Mouse (Mus musculus) MEL (cell line): ENCODE results near the gene Nup88. TPM values are rescaled to one million over a fixed set of nuclear protein-coding genes. Genes with fewer than 3 reads are reported as not detected.

ENCODE experiments used
- DNase-seq: peaks from one replicate; pipeline ENCODE4 v3.0.0; 2011; ENCODE audit warnings: low read depth, low spot score
- H3K27ac ChIP-seq: 2 replicates; pipeline ENCODE4 v1.5.1; 2012; ENCODE audit warnings: low read depth, mild to moderate bottlenecking, control low read depth, low read length, moderate library complexity; ENCODE audit not compliant: control insufficient read depth
- H3K27me3 ChIP-seq, 2 experiments: fragments of 150-350 bp in 1 of 2; sonication (generic) in 1 of 2; 2 replicates each; pipeline ENCODE4 v1.6.1; 2012; ENCODE audit warnings: low read length in 2 of 2, mild to moderate bottlenecking in 2 of 2, improper control_type of control experiment in 1 of 2, moderate library complexity in 1 of 2; ENCODE audit not compliant: insufficient read depth in 2 of 2, control insufficient read depth in 1 of 2
- H3K36me3 ChIP-seq, 2 experiments: 2 replicates each; pipeline ENCODE4 v1.6.1; 2012 to 2014; ENCODE audit warnings: low read length in 2 of 2, improper control_type of control experiment in 1 of 2, inconsistent platforms in 1 of 2, mild to moderate bottlenecking in 1 of 2; ENCODE audit not compliant: insufficient read depth in 2 of 2, control insufficient read depth in 1 of 2
- H3K4me1 ChIP-seq, 2 experiments: fragments of 150-350 bp in 1 of 2; sonication (generic) in 1 of 2; 2 replicates each; pipeline ENCODE4 v1.6.1; 2012; ENCODE audit warnings: low read length in 2 of 2, improper control_type of control experiment in 1 of 2, mild to moderate bottlenecking in 1 of 2; ENCODE audit not compliant: insufficient read depth in 2 of 2, control insufficient read depth in 1 of 2
- H3K4me3 ChIP-seq, 2 experiments: fragments of 150-350 bp in 1 of 2; sonication (generic) in 1 of 2; 2 replicates each; pipeline ENCODE4 v1.5.1; 2012; ENCODE audit warnings: low read depth in 2 of 2, low read length in 2 of 2, mild to moderate bottlenecking in 2 of 2, moderate library complexity in 2 of 2, control low read depth in 1 of 2, improper control_type of control experiment in 1 of 2; ENCODE audit not compliant: control insufficient read depth in 1 of 2, insufficient read depth in 1 of 2
- H3K79me2 ChIP-seq: 2 replicates; pipeline ENCODE4 v1.6.1; 2012; ENCODE audit warnings: mild to moderate bottlenecking, low read length, moderate library complexity; ENCODE audit not compliant: control insufficient read depth, poor library complexity, insufficient read depth
- H3K9ac ChIP-seq: 2 replicates; pipeline ENCODE4 v1.6.1; 2012; ENCODE audit warnings: low read depth, mild to moderate bottlenecking, control low read depth, low read length, moderate library complexity; ENCODE audit not compliant: control insufficient read depth, poor library complexity, severe bottlenecking
- H3K9me3 ChIP-seq: fragments of 150-350 bp; sonication (generic); replicated peaks from 2 replicates; pipeline ENCODE4 v1.6.1; 2012; ENCODE audit warnings: mild to moderate bottlenecking, low read length, improper control_type of control experiment, moderate library complexity; ENCODE audit not compliant: insufficient read depth
- BHLHE40 ChIP-seq: IDR thresholded peaks from 2 replicates; pipeline ENCODE4 v1.6.1; 2012; ENCODE audit warnings: low read depth, mild to moderate bottlenecking, inconsistent platforms, low read length, improper control_type of control experiment, borderline replicate concordance
- CHD2 ChIP-seq: IDR thresholded peaks from 2 replicates; pipeline ENCODE4 v1.6.1; 2011; ENCODE audit warnings: low read length, improper control_type of control experiment
- CTCF ChIP-seq, 3 experiments: IDR thresholded peaks in 2 of 3; conservative IDR thresholded peaks in 1 of 3; 2 replicates each; pipeline ENCODE4 v1.5.1; 2011 to 2012; ENCODE audit warnings: low read length in 3 of 3, low read depth in 2 of 3, mild to moderate bottlenecking in 2 of 3, improper control_type of control experiment in 1 of 3, inconsistent platforms in 1 of 3, mixed read lengths in 1 of 3, moderate library complexity in 1 of 3; ENCODE audit not compliant: control insufficient read depth in 1 of 3, insufficient read depth in 1 of 3, poor library complexity in 1 of 3, severe bottlenecking in 1 of 3
- E2F4 ChIP-seq: IDR thresholded peaks from 2 replicates; pipeline ENCODE4 v1.6.1; 2011; ENCODE audit warnings: low read depth, low read length, improper control_type of control experiment, borderline replicate concordance
- ELF1 ChIP-seq: IDR thresholded peaks from 2 replicates; pipeline ENCODE4 v1.6.1; 2014; ENCODE audit warnings: low read depth, mild to moderate bottlenecking, inconsistent platforms, low read length, improper control_type of control experiment, moderate library complexity
- EP300 ChIP-seq, 2 experiments: IDR thresholded peaks; 2 replicates each; pipeline ENCODE4 v1.6.1; 2011; ENCODE audit warnings: improper control_type of control experiment in 2 of 2, low read length in 2 of 2, low read depth in 1 of 2, mild to moderate bottlenecking in 1 of 2
- ETS1 ChIP-seq: IDR thresholded peaks from 2 replicates; pipeline ENCODE4 v1.6.1; 2012; ENCODE audit warnings: low read depth, mild to moderate bottlenecking, inconsistent platforms, low read length, improper control_type of control experiment, moderate library complexity
- GABPA ChIP-seq: IDR thresholded peaks from 2 replicates; pipeline ENCODE4 v1.6.1; 2012; ENCODE audit warnings: low read depth, mild to moderate bottlenecking, inconsistent platforms, low read length, improper control_type of control experiment, moderate library complexity
- GATA1 ChIP-seq: IDR thresholded peaks from 2 replicates; pipeline ENCODE4 v1.6.1; 2011; ENCODE audit warnings: low read depth, low read length, improper control_type of control experiment
- HCFC1 ChIP-seq: IDR thresholded peaks from 2 replicates; pipeline ENCODE4 v1.6.1; 2012; ENCODE audit warnings: low read depth, mild to moderate bottlenecking, inconsistent platforms, low read length, improper control_type of control experiment, moderate library complexity
- JUND ChIP-seq: IDR thresholded peaks from 2 replicates; pipeline ENCODE4 v1.6.1; 2011; ENCODE audit warnings: low read depth, mild to moderate bottlenecking, improper control_type of control experiment, low read length
- KAT2A ChIP-seq: conservative IDR thresholded peaks from 2 replicates; pipeline ENCODE4 v1.6.1; 2012; ENCODE audit warnings: low read depth, low read length, improper control_type of control experiment, inconsistent platforms
- MAFK ChIP-seq: IDR thresholded peaks from 2 replicates; pipeline ENCODE4 v1.6.1; 2011; ENCODE audit warnings: low read depth, mild to moderate bottlenecking, low read length, improper control_type of control experiment, borderline replicate concordance
- MAX ChIP-seq: IDR thresholded peaks from 2 replicates; pipeline ENCODE4 v1.6.1; 2011; ENCODE audit warnings: low read length, improper control_type of control experiment
- MAZ ChIP-seq: IDR thresholded peaks from 2 replicates; pipeline ENCODE4 v1.6.1; 2012; ENCODE audit warnings: low read depth, mild to moderate bottlenecking, inconsistent platforms, low read length, improper control_type of control experiment
- MEF2A ChIP-seq: IDR thresholded peaks from 2 replicates; pipeline ENCODE4 v1.6.1; 2014; ENCODE audit warnings: low read depth, mild to moderate bottlenecking, inconsistent platforms, low read length, improper control_type of control experiment; ENCODE audit not compliant: poor library complexity, insufficient replicate concordance, severe bottlenecking; ENCODE audit errors: extremely low read depth
- MXI1 ChIP-seq: IDR thresholded peaks from 2 replicates; pipeline ENCODE4 v1.6.1; 2011; ENCODE audit warnings: mild to moderate bottlenecking, low read depth, low read length, improper control_type of control experiment
- MYB ChIP-seq: IDR thresholded peaks from 2 replicates; pipeline ENCODE4 v1.6.1; 2011; ENCODE audit warnings: mild to moderate bottlenecking, low read depth, low read length, improper control_type of control experiment
- MYC ChIP-seq: IDR thresholded peaks from 2 replicates; pipeline ENCODE4 v1.6.1; 2011; ENCODE audit warnings: low read depth, mild to moderate bottlenecking, low read length, improper control_type of control experiment, moderate library complexity
- NELFE ChIP-seq: IDR thresholded peaks from 2 replicates; pipeline ENCODE4 v1.6.1; 2011; ENCODE audit warnings: low read depth, low read length, improper control_type of control experiment
- NRF1 ChIP-seq: IDR thresholded peaks from 2 replicates; pipeline ENCODE4 v1.6.1; 2014; ENCODE audit warnings: low read depth, mild to moderate bottlenecking, inconsistent platforms, low read length, improper control_type of control experiment, moderate library complexity; ENCODE audit not compliant: poor library complexity, insufficient read depth, severe bottlenecking
- POLR2A ChIP-seq, 2 experiments: IDR thresholded peaks; 2 replicates each; pipeline ENCODE4 v1.6.1; 2011 to 2012; ENCODE audit warnings: low read length in 2 of 2, mild to moderate bottlenecking in 2 of 2, control low read depth in 1 of 2, improper control_type of control experiment in 1 of 2, low read depth in 1 of 2, moderate library complexity in 1 of 2; ENCODE audit not compliant: control insufficient read depth in 1 of 2, insufficient read depth in 1 of 2, poor library complexity in 1 of 2
- POLR2AphosphoS2 ChIP-seq: IDR thresholded peaks from 2 replicates; pipeline ENCODE4 v1.6.1; 2011; ENCODE audit warnings: low read length, improper control_type of control experiment
- POLR2AphosphoS5 ChIP-seq: IDR thresholded peaks from 2 replicates; pipeline ENCODE4 v1.6.1; 2012; ENCODE audit warnings: low read depth, borderline replicate concordance, mild to moderate bottlenecking, inconsistent platforms, low read length, moderate library complexity, mixed read lengths
- RAD21 ChIP-seq: IDR thresholded peaks from 2 replicates; pipeline ENCODE4 v1.6.1; 2011; ENCODE audit warnings: mild to moderate bottlenecking, low read depth, low read length, improper control_type of control experiment
- RCOR1 ChIP-seq: IDR thresholded peaks from 2 replicates; pipeline ENCODE4 v1.6.1; 2012; ENCODE audit warnings: low read depth, mild to moderate bottlenecking, inconsistent platforms, low read length, improper control_type of control experiment
- SIN3A ChIP-seq: IDR thresholded peaks from 2 replicates; pipeline ENCODE4 v1.6.1; 2012; ENCODE audit warnings: low read length, improper control_type of control experiment, inconsistent platforms
- TAL1 ChIP-seq: IDR thresholded peaks from 2 replicates; pipeline ENCODE4 v1.6.1; 2012; ENCODE audit warnings: mild to moderate bottlenecking, inconsistent platforms, low read length, moderate library complexity, mixed read lengths
- TBP ChIP-seq: IDR thresholded peaks from 2 replicates; pipeline ENCODE4 v1.8.0; 2011; ENCODE audit warnings: low read depth, low read length, improper control_type of control experiment
- TCF12 ChIP-seq: IDR thresholded peaks from 2 replicates; pipeline ENCODE4 v1.6.1; 2014; ENCODE audit warnings: low read depth, mild to moderate bottlenecking, inconsistent platforms, low read length, improper control_type of control experiment, moderate library complexity
- UBTF ChIP-seq: IDR thresholded peaks from 2 replicates; pipeline ENCODE4 v1.6.1; 2012; ENCODE audit warnings: low read depth, mild to moderate bottlenecking, inconsistent platforms, low read length, improper control_type of control experiment, moderate library complexity, borderline replicate concordance; ENCODE audit not compliant: insufficient read depth
- USF1 ChIP-seq: IDR thresholded peaks from 2 replicates; pipeline ENCODE4 v1.6.1; 2014; ENCODE audit warnings: low read depth, mild to moderate bottlenecking, inconsistent platforms, low read length, improper control_type of control experiment, moderate library complexity
- USF2 ChIP-seq, 2 experiments: IDR thresholded peaks; 2 replicates each; pipeline ENCODE4 v1.6.1; 2011 to 2012; ENCODE audit warnings: improper control_type of control experiment in 2 of 2, low read length in 2 of 2, borderline replicate concordance in 1 of 2, inconsistent platforms in 1 of 2, low read depth in 1 of 2, mild to moderate bottlenecking in 1 of 2; ENCODE audit not compliant: insufficient read depth in 1 of 2
- ZC3H11A ChIP-seq: IDR thresholded peaks from 2 replicates; pipeline ENCODE4 v1.6.1; 2012; ENCODE audit warnings: low read depth, mild to moderate bottlenecking, inconsistent platforms, low read length, improper control_type of control experiment
- ZKSCAN1 ChIP-seq: IDR thresholded peaks from 2 replicates; pipeline ENCODE4 v1.6.1; 2012; ENCODE audit warnings: low read depth, mild to moderate bottlenecking, inconsistent platforms, low read length, improper control_type of control experiment, moderate library complexity
- ZMIZ1 ChIP-seq: IDR thresholded peaks from 2 replicates; pipeline ENCODE4 v1.6.1; 2012; ENCODE audit warnings: low read depth, mild to moderate bottlenecking, inconsistent platforms, low read length, improper control_type of control experiment, moderate library complexity
- ZNF384 ChIP-seq: IDR thresholded peaks from 2 replicates; pipeline ENCODE4 v1.6.1; 2012; ENCODE audit warnings: low read depth, mild to moderate bottlenecking, inconsistent platforms, low read length, improper control_type of control experiment
- polyA plus RNA-seq, 2 experiments: library from polyadenylated mRNA; stranded (reverse) in 1 of 2; unstranded in 1 of 2; fragments of >175 nt in 1 of 2; fragments of >200 nt in 1 of 2; gene quantifications; 2 replicates each; pipeline versions ENCODE4 v1.2.1 to v1.2.4; 2012; ENCODE audit warnings: low replicate concordance in 2 of 2, low read depth in 1 of 2; ENCODE audit not compliant: insufficient read length in 2 of 2, insufficient read depth in 1 of 2, missing spikeins in 1 of 2
- total RNA-seq: library from RNA; depleted of rRNA; stranded (reverse); fragments of 300-350 nt; gene quantifications from 2 replicates; pipeline ENCODE4 v1.2.3, GENCODE M21; 2012

Nup88 gene
- total and polyA plus RNA-seq, 3 experiments = 56.3 to 72.5 TPM; not detected in 1

DNA sequence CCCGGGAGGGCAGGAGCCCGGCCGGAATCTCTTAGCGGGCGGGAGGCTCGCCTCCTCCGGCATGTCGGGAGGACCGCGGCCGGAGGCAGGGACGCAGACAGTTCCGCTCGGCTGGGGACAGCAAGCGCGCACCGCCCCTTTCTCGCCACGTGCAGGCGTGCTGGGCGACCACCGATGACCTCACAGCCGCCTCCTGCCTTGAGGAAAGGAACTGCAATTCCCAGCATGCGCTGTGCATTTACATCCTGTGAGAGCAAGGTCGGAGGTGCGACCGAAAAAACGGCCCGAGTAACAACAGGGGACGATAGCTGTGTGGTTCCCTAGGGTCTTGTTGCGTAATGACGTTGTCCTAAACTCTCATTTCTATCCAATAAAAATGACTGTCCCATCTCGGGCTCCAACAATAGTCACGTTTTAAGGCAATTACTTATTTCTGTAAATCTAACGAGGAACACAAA, 34.6 kb upstream of the Nup88 start, which contains the start of gene Dhx33:
Gene Dhx33, minus strand, starts transcription at position 122 of the 458 bp plus-strand sequence.
- H3K9ac ChIP-seq = peak within 1 kb of the TSS; percentile 96
- no peaks in the 10 kb centered on the region for H3K9me3 ChIP-seq
- H3K27ac ChIP-seq = peak within 1 kb of the TSS; percentile 56
- peaks cover 36% of the 10 kb centered on the region for H3K79me2 ChIP-seq
- peaks cover 0 to 10% of the 10 kb centered on the region in 2 experiments; a peak in 3 of 4 replicates for H3K4me1 ChIP-seq
- H3K36me3 ChIP-seq = peaks cover 7 to 14% of the 10 kb centered on the region in 2 experiments
- peak; percentile 100 for DNase-seq
- H3K4me3 ChIP-seq = peak within 1 kb of the TSS; percentile 91 to 98
- no peaks in the 10 kb centered on the region for H3K27me3 ChIP-seq
- peak; percentile 91 for TF ChIP-seq ELF1
- no peak for TF ChIP-seq TAL1
- peak; percentile 70 for TF ChIP-seq NELFE
- peak; percentile 85 to 90 for TF ChIP-seq POLR2A (IDR thresholded peaks at IDR 0.05; ENCODE audit: control insufficient read depth in 1 of 2, insufficient read depth in 1 of 2, low read depth in 1 of 2, low read length in 2 of 2, poor library complexity in 1 of 2)
- no peak; the same call in 1 of the 2 replicates for TF ChIP-seq JUND
- peak; percentile 100 for TF ChIP-seq SIN3A
- peak; percentile 88 for TF ChIP-seq CHD2
- peak; percentile 94 for TF ChIP-seq TBP
- TF ChIP-seq ETS1 = peak; percentile 83
- TF ChIP-seq GABPA = no peak; the same call in none of the 2 replicates
- TF ChIP-seq NRF1 = peak; percentile 62
- 0 out of 2 replicates have a peak, but pooled peaks have one; percentile 56 for TF ChIP-seq E2F4
- TF ChIP-seq RCOR1 = peak; percentile 30; the same call in 1 of the 2 replicates
- TF ChIP-seq ZNF384 = peak; percentile 49; the same call in 1 of the 2 replicates
- peak; percentile 99 for TF ChIP-seq HCFC1
- TF ChIP-seq MAX = peak; percentile 98
- TF ChIP-seq RAD21 = no peak
- TF ChIP-seq BHLHE40 = peak; percentile 97
- no peak for TF ChIP-seq POLR2AphosphoS5
- TF ChIP-seq ZMIZ1 = no peak
- peak; percentile 73 for TF ChIP-seq ZKSCAN1
- TF ChIP-seq MAFK = no peak; the same call in 1 of the 2 replicates
- TF ChIP-seq TCF12 = peak; percentile 78
- no peak for TF ChIP-seq MYB
- no peak for TF ChIP-seq USF2 (IDR thresholded peaks at IDR 0.05; ENCODE audit: borderline replicate concordance in 1 of 2, insufficient read depth in 1 of 2, low read depth in 1 of 2, low read length in 2 of 2)
- no peak for TF ChIP-seq MEF2A
- TF ChIP-seq USF1 = peak; percentile 88
- peak; percentile 78 for TF ChIP-seq POLR2AphosphoS2
- no peak for TF ChIP-seq ZC3H11A
- TF ChIP-seq CTCF (IDR thresholded peaks at IDR 0.05 in 2 of 3, conservative IDR thresholded peaks at IDR 0.05 in 1 of 3; ENCODE audit: control insufficient read depth in 1 of 3, insufficient read depth in 1 of 3, low read depth in 2 of 3, low read length in 3 of 3, poor library complexity in 1 of 3, severe bottlenecking in 1 of 3) = no peak
- TF ChIP-seq GATA1 = peak; percentile 55
- TF ChIP-seq MYC = peak; percentile 98
- peak; percentile 100 for TF ChIP-seq KAT2A
- peak; percentile 100 for TF ChIP-seq MXI1
- TF ChIP-seq UBTF = peak; percentile 61; the same call in 1 of the 2 replicates
- peak in 1 of 2 experiments; percentile 58; a peak in 2 of 4 replicates for TF ChIP-seq EP300 (IDR thresholded peaks at IDR 0.05; ENCODE audit: low read depth in 1 of 2, low read length in 2 of 2)
- TF ChIP-seq MAZ = peak; percentile 73
